Mouse (Mus musculus) spleen, adult 2 months (tissue): Measurements from ENCODE around the gene Tmem129.

Experiments
- CTCF ChIP-seq: fragments of 200-500 bp; IDR thresholded peaks from 2 replicates; pipeline ENCODE4 v1.5.1; 2011; ENCODE audit warnings: mild to moderate bottlenecking, inconsistent platforms; ENCODE audit not compliant: insufficient read depth, insufficient read length, insufficient replicate concordance; ENCODE audit errors: extremely low read depth
- POLR2A ChIP-seq: fragments of 200-500 bp; IDR thresholded peaks from 2 replicates; pipeline ENCODE4 v1.6.1; 2011; ENCODE audit warnings: low read depth, low read length, inconsistent platforms

- TF ChIP-seq CTCF (no peak), POLR2A (no peak)
These were observed 26.7 kb upstream of the Tmem129 start for GRCm38 (mm10) chr5:33684932-33685331.
